Mouse (Mus musculus) splenic B cell, adult 2 months (primary cell): ENCODE measurements at regions not wholly inside any gene's neighbourhood (a gene's known extent, or its start where the extent isn't known, plus 50 kb on each side); places are given as distances from the start of the nearest gene placed in this dataset.
A peak's percentile ranks its signal among the peaks of the same experiment; 100 is the strongest.

Experiments used
- DNase-seq: peaks from one replicate; pipeline ENCODE4 v3.0.0-alpha.2; 2011; ENCODE audit warnings: low read depth, low spot score
- H3K27me3 ChIP-seq: 2 replicates; pipeline ENCODE4 v1.6.1; 2012; ENCODE audit warnings: mild to moderate bottlenecking, low read length, moderate library complexity, mixed read lengths; ENCODE audit not compliant: control insufficient read depth, poor library complexity, insufficient read depth, severe bottlenecking
- H3K36me3 ChIP-seq: 2 replicates; pipeline ENCODE4 v1.6.1; 2012; ENCODE audit warnings: mild to moderate bottlenecking, low read length, moderate library complexity, mixed read lengths; ENCODE audit not compliant: control insufficient read depth, poor library complexity, insufficient read depth, severe bottlenecking

DNA sequence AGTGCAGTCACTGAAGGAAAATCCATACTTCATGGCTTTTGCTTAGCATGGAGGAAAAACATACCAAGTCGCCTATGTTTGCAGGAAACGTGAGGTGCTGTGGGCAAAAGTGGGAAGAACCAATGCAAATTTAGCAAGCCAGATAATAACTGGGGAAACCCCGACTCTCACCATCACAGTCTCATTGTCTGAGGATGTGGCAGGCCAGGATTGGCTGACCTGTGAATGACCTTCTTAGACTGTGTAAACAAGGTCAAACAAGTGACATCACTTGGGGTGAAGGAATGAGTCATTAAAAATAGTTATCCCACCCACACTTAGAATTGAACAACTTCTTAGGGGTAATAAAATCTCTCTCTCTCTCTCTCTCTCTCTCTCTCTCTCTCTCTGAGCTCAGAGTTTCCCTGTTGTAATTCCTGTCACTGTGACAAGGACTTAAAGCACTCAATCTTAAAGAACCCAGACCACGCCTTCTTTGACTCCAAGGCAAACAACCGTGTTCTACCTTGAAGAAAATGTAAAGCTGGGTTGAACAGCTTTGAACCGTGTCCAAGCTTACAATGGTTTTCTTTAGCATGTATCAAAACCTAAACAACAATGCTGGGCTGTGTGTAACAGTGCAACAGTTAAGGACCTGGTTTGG lies 142.0 kb downstream of the Sp3 start:
- H3K36me3 ChIP-seq = no peaks in the 10 kb centered on the region
- DNase-seq = peak; percentile 75
- no peaks in the 10 kb centered on the region for H3K27me3 ChIP-seq

DNA sequence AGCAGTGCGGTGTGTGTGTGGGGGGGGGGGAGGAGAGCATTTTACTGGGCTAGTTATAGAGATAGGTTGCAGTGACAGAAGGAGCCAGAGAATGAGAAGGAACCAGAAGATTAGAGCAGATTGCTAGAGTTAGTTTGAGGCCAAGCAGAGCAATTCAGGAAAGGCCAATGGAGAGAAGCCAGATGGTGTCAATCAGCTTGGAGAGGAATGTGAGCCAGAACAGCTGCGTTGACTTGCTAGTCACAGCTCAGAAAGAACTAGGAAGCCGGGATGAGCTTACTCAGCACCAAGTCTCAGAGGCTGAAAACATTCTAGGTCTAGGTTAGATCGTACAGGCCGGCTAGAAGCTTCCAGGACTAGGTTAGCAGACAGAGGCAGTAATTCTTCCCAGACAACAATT lies 140.6 kb downstream of the Sp3 start:
- Histone ChIP-seq H3K27me3 (no peaks in the 10 kb centered on the region), H3K36me3 (no peaks in the 10 kb centered on the region)
- DNase-seq = no peak

DNA sequence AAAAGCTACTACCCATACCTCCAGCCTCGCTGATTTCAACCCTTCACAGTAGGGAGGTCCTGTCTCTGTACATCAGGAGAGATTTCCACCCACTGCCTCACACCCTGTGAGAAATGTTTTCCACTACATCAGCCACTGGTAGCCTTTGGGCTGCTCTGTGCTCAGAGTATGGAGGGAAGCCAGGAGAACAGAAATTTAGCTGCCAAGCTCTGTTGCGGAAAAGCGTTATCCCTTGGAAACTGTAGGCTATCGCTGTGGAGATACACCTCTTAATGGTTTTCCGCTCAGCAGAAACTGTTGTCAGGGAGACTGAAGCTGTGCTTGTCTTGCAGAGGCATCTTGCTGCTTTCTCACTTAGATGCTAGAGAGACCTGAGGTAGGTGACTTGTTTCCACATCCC lies 138.9 kb downstream of the Sp3 start:
- DNase-seq = no peak
- H3K27me3 ChIP-seq = no peaks in the 10 kb centered on the region
- H3K36me3 ChIP-seq = no peaks in the 10 kb centered on the region

DNA sequence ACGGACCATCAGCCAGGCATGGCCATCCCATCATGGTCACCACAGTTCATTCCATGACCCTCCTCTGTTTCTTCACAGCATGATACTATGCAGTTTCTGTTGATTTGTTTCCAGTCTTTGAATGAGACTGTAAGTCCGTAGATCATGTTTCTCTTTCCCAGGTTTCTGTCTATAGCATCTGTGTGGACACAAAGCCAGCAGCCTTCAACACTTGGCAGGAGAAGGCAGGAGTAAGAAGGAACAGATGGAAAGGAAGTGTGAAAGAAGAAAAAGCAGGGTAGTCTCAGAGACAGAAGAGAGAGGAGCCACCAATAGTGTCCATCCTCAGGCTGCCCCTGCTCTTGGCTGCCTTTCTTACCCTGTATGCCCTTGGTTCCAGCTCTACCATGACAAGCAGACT lies 136.6 kb downstream of the Sp3 start:
- no peaks in the 10 kb centered on the region for H3K27me3 ChIP-seq
- H3K36me3 ChIP-seq = no peaks in the 10 kb centered on the region
- no peak for DNase-seq

DNA sequence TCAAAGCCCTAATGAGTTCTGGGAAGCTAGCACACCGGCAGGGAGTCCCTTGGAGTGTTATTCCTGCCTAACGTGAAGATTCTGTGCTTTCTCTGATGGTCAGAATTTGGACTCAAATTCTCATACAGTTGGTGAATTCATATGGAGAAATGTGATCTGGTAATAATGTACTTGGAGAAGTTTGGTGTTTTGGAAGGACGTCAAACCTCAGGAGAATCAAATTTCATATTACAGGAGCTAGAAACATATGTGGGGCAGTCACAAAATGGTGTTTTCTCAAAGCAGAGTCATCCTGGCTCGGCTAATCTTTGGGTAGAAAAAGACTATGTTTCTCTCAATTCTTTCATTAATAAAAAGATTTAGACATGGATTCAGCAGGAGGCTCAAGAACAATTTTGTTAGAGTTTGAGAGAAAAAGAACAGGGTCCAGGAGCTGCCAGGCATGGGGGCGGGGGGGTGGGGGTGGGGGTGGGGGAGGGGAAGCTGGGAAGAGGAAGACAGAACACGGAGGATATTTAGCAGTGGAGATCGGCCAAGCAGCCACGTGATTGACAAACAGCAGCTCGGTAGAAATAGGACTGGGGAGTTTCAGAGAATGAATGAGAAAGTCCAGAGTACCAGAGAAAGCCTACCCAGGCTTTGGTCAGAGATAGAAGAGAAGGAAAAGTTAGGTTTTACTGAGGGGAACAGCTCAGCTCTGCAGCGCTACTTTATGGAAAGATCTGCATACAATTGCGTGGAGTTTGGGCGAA lies 130.6 kb downstream of the Sp3 start:
- no peak for DNase-seq
- Histone ChIP-seq H3K27me3 (no peaks in the 10 kb centered on the region), H3K36me3 (no peaks in the 10 kb centered on the region)

DNA sequence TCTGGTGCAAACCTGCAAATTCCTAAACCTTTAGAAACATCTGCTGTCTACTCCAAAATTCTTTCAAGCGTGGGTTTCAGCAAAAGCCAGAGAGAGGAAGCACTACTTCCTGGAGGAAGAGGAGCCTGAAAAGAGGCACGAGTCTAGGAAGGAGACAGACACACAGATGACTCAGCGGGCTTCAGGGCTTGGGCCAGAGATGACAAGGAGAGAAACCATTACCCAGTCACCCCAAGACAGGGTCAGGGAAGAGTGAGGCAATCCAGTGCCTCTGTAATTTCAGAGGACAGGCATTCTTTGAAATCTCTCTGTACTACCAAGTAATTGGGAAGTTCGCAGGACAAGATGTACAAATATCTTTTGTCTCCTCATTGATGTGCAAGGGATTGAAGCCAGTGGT lies 127.7 kb downstream of the Sp3 start:
- Histone ChIP-seq H3K36me3 (no peaks in the 10 kb centered on the region), H3K27me3 (no peaks in the 10 kb centered on the region)
- DNase-seq = no peak

DNA sequence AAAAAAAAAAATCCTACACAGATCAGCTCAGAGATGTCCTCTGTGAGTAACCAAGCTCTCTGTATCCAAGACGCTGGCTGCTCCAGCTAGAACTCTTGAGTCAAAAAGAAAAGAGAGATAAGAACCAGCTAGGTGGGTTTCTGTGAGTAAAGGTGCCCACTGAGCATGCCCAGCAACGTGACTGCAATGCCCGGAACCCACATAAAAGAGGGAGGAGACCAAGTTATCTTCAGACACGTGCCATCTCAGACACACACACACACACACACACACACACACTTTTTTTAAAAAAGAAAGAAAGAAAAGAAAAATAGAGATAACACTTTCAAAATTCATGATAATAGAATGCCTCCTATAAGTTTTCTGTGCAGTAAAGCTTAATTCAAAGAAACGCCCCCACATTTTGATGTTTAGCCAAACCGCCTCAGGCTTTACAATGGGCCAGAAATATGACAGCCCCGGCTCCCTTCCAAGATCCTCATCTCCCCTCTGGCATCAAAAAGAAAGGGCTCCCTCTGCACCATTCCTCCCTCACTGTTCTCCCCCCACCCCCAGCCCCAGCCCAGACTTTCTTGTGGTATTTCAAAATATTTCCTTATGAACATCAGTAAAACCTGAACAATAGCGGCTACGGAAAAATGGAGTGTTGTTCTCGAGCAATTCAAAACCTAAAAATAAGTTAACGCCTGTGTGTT lies 124.8 kb downstream of the Sp3 start:
- no peaks in the 10 kb centered on the region for H3K27me3 ChIP-seq
- no peaks in the 10 kb centered on the region for H3K36me3 ChIP-seq
- DNase-seq = no peak

DNA sequence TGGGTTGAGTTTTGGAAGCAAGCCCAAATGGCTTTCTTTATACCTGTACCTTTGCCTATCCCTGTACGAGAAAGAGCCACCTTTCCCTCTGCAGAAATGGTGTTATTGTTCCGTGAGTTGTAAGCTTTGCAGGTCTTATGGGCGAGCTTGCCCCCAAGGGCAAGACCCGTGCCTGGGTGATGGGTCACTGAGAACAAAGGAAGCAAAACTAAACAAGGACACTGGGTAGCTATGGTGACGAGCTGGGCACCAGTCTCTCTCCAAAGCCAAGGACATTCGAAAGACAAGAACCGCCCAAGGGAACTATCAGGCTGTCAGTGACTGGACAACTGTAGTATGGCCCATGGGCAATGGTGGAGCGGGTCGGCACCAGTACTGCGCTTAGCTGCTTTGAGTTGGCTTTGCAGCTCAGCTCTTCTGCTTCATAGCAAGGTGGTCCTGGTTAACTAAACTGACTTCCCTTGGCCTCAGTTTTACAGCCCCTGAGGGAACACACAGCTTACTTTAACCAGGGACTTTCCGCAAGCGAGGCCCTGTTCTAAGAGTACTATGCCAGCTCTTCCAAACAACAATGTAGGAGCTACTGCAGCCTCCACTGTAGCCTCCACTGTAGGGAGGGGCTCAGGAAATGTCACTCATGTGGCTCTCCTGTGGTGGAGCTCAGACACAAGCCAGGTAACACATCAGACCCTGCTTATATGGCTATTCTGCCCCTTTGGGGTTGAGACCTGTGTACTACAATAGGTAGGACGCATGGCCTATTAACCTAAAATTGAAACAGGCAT lies 124.1 kb downstream of the Sp3 start:
- H3K36me3 ChIP-seq = no peaks in the 10 kb centered on the region
- DNase-seq = no peak

DNA sequence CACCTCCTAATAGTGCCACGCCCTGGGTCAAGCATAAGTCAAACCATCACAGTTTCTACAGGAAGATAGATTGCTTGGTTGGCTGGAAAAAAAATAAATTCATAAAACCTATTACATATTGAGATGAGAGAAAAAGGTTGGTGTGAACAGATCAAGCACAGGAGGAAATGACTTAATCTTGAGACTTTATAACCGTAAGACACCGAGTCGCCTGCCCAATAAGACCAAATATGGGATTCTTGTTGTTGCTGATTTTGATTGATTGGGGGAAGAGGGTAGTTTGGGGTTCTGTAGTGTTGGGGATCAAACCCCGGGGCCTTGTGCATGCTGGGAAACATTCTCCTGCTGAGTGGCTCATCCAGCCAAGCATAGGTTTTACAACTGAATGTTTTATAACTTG lies 122.9 kb downstream of the Sp3 start:
- DNase-seq = no peak
- Histone ChIP-seq H3K27me3 (no peaks in the 10 kb centered on the region), H3K36me3 (no peaks in the 10 kb centered on the region)

More for the DNA sequence above, 124.1 kb downstream of the Sp3 start:
- H3K27me3 ChIP-seq = no peaks in the 10 kb centered on the region

DNA sequence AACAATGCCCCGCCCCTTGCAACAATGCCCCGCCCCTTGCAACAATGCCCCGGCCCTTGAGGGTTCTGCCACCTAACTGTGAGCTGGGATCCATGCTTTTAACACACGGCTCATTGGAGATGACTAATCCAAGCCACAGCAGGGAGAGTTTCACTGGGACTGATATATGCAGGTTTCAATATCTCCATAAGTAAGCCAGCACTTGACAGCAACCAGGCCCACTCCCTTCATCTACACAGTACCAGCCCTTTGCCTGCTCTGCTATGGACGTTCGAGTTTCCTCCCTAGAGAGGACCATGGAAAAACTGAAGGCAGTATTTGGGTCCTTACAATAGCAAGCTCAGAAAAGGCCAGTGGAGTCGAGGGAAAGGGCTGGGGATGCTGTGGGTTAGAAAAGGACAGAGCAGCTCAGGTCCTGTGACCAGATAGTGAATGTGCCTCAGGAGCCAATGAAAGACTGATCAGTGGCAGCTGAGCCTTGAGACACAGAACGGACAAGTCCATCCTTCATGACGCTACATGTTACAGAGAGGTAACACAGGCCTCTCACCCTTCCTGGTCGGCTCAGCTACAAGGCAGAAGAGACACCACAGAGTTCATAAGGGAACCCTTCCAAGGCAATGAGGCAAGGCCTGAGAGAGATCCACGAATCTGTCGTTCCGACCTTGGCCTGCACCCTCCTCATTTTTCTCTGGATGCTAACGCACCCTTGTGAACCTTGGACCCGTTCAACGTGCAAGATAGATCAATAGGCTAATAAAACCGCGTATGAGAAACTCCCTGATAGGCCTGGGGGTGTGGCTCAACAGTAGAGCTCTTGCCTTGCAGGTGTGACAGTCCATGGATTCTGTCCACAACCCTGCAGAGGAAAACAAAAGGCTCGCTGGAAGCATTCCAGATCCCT lies 114.5 kb downstream of the Sp3 start:
- H3K36me3 ChIP-seq = no peaks in the 10 kb centered on the region
- no peaks in the 10 kb centered on the region for H3K27me3 ChIP-seq
- DNase-seq = no peak

DNA sequence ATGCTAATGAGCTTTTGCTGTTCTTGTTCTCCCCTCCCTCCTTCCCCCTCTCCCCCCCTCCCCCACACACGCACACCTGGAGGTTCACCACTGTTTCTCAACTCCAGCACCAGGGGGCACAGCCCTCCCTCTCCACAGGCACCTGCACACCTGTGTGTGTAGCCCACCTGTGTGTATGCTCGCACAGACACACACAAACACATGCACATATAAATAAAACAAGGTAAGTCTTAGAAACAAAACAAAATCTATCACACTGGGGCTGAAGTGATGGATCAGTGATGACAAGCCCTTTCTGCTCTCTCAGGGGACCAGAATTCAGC lies 113.9 kb downstream of the Sp3 start:
- no peak for DNase-seq
- H3K36me3 ChIP-seq = no peaks in the 10 kb centered on the region
- no peaks in the 10 kb centered on the region for H3K27me3 ChIP-seq

DNA sequence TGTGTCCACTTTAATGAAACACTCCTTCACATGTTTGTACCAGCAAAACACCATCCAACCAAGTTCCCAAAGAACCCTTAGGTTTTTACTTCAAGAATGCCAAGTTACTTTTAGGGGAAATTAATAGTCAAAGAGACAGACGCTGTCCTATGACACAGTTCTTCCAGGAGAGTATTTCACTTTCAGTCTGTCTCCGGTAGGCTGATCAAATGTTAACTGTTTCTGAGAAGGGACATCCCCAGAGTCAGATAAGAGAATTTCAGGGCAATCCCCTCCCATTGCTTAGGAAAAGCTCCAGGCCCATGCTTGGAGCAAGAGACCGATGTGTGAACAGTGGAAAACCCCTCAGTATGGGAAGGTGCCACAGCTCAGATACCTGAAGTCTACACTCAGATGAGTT lies 112.1 kb downstream of the Sp3 start:
- Histone ChIP-seq H3K27me3 (no peaks in the 10 kb centered on the region), H3K36me3 (no peaks in the 10 kb centered on the region)
- DNase-seq = no peak

DNA sequence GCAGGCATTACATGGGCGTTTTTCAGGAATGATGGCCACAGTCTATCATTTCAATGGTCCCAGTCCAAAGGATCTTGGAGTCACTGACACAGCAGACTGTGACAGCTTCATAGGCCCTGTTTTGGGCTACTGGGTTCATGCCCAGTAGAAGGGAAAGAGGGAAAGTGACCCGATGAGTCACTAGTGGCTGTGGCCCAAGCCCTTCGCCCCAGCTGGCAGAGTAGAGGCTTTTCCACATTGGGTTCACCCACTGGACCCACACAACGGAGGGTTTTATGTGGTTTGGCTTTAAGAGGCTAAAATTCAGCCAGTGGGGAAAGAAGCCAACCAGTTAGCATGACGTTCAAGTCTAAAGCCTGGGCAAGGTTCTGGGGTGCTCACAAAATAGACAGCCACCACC lies 108.4 kb downstream of the Sp3 start:
- H3K36me3 ChIP-seq = no peaks in the 10 kb centered on the region
- DNase-seq = no peak
- H3K27me3 ChIP-seq = no peaks in the 10 kb centered on the region

DNA sequence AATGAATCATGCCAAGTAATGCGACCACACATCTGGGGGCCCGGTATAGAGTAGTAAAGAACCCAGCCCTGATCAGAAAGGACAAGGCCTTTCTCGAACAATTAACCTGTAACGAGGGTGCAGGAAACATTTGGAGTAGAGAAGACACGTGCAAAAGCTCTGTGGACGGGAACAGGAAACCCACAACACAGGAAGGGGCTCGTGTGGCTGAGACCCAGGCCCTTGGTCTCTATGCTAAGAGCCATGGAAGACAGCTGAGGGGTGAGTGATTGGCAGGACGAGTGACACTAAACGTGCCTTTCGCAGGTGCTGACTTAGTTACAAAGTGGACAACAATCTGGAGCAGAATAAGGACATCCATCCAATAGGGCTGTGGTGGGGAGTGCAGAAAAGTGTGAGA lies 106.3 kb downstream of the Sp3 start:
- no peak for DNase-seq
- H3K27me3 ChIP-seq = no peaks in the 10 kb centered on the region
- no peaks in the 10 kb centered on the region for H3K36me3 ChIP-seq
